Mouse (Mus musculus): ENCODE measurements around the gene Baz2b. TPM values are rescaled to one million over a fixed set of nuclear protein-coding genes. Genes with fewer than 3 reads are reported as not detected.

Gene Baz2b
- total RNA-seq, 4 experiments from 2014 or later = 33.0 to 49.7 (median 44.0) TPM

GRCm38 (mm10) chr2:59955916-59956315, 253.7 kb downstream of the Baz2b start:
- DNase-seq (ENCODE audit: low spot score) = no peak

GRCm38 (mm10) chr2:59954791-59955190, 254.8 kb downstream of the Baz2b start:
- no peak for DNase-seq (ENCODE audit: low spot score)

GRCm38 (mm10) chr2:59952286-59953014, 257.2 kb downstream of the Baz2b start:
- no peak for DNase-seq (ENCODE audit: low spot score)

GRCm38 (mm10) chr2:59951706-59952105, 257.9 kb downstream of the Baz2b start:
- DNase-seq (ENCODE audit: low spot score) = no peak

GRCm38 (mm10) chr2:59951127-59951526, 258.5 kb downstream of the Baz2b start:
- DNase-seq (ENCODE audit: low spot score) = no peak

- DNase-seq (ENCODE audit: low spot score) = no peak
Measured at GRCm38 (mm10) chr2:59936296-59936695, 273.3 kb downstream of the Baz2b start.

- DNase-seq (ENCODE audit: low spot score) = no peak
Measured at GRCm38 (mm10) chr2:59933129-59933528, 276.5 kb downstream of the Baz2b start.

- no peak for DNase-seq (ENCODE audit: low spot score)
Measured at GRCm38 (mm10) chr2:59932244-59932643, 277.4 kb downstream of the Baz2b start.

GRCm38 (mm10) chr2:59913610-59914009, 296.0 kb downstream of the Baz2b start:
- no peak for DNase-seq (ENCODE audit: low spot score)

GRCm38 (mm10) chr2:59908048-59908447, 301.6 kb downstream of the Baz2b start:
- DNase-seq (ENCODE audit: low spot score) = no peak

GRCm38 (mm10) chr2:59904007-59904406, 305.6 kb downstream of the Baz2b start:
- DNase-seq (ENCODE audit: low spot score) = no peak

GRCm38 (mm10) chr2:59898666-59899065, 311.0 kb downstream of the Baz2b start:
- DNase-seq (ENCODE audit: low spot score) = no peak

GRCm38 (mm10) chr2:59898105-59898504, 311.5 kb downstream of the Baz2b start:
- no peak for DNase-seq (ENCODE audit: low spot score)

- no peak for DNase-seq (ENCODE audit: low spot score)
Measured at GRCm38 (mm10) chr2:59896837-59897236, 312.8 kb downstream of the Baz2b start.

GRCm38 (mm10) chr2:59896400-59896799, 313.2 kb downstream of the Baz2b start:
- no peak for DNase-seq (ENCODE audit: low spot score)

- DNase-seq (ENCODE audit: low spot score) = no peak
Measured at GRCm38 (mm10) chr2:59889699-59890098, 319.9 kb downstream of the Baz2b start.

- DNase-seq (ENCODE audit: low spot score) = no peak
Measured at GRCm38 (mm10) chr2:59882742-59883281, 326.8 kb downstream of the Baz2b start.

GRCm38 (mm10) chr2:59881831-59882741, 327.6 kb downstream of the Baz2b start, which contains the start of gene Wdsub1:
Gene Wdsub1, minus strand, starts transcription at chr2:59882591.
- DNase-seq (ENCODE audit: low spot score) = peak; percentile 90

GRCm38 (mm10) chr2:59881404-59881803, 328.2 kb downstream of the Baz2b start:
- DNase-seq (ENCODE audit: low spot score) = no peak

- no peak for DNase-seq (ENCODE audit: low spot score)
Measured at GRCm38 (mm10) chr2:59878221-59878620, 331.4 kb downstream of the Baz2b start.

GRCm38 (mm10) chr2:59877335-59877734, 332.3 kb downstream of the Baz2b start:
- DNase-seq (ENCODE audit: low spot score) = no peak

GRCm38 (mm10) chr2:59876482-59876881, 333.2 kb downstream of the Baz2b start:
- no peak for DNase-seq (ENCODE audit: low spot score)

Measured in heart, adult 8-10 months (tissue).